Mouse (Mus musculus) heart, adult 2 months (tissue): Measurements from ENCODE around the gene Erc1.

Source experiments
- CTCF ChIP-seq: fragments of 200-600 bp; IDR thresholded peaks from 2 replicates; pipeline ENCODE4 v1.8.1; 2022; ENCODE audit warnings: antibody characterized with exemption, mild to moderate bottlenecking, moderate library complexity
- POLR2A ChIP-seq: fragments of 200-500 bp; IDR thresholded peaks from 2 replicates; pipeline ENCODE4 v1.6.1; 2011; ENCODE audit warnings: mild to moderate bottlenecking, low read depth, low read length, control low read depth; ENCODE audit not compliant: insufficient read depth

- TF ChIP-seq POLR2A (no peak), CTCF (no peak)
These were observed 90.2 kb downstream of the Erc1 start for GRCm38 (mm10) chr6:119757796-119758195.
